Mouse (Mus musculus): ENCODE results near the gene Cep41. TPM values are rescaled to one million over a fixed set of nuclear protein-coding genes. Genes with fewer than 3 reads are reported as not detected.

Cep41 gene
- polyA plus RNA-seq, 1 experiment from 2014 or later, result 24.1 TPM

DNA sequence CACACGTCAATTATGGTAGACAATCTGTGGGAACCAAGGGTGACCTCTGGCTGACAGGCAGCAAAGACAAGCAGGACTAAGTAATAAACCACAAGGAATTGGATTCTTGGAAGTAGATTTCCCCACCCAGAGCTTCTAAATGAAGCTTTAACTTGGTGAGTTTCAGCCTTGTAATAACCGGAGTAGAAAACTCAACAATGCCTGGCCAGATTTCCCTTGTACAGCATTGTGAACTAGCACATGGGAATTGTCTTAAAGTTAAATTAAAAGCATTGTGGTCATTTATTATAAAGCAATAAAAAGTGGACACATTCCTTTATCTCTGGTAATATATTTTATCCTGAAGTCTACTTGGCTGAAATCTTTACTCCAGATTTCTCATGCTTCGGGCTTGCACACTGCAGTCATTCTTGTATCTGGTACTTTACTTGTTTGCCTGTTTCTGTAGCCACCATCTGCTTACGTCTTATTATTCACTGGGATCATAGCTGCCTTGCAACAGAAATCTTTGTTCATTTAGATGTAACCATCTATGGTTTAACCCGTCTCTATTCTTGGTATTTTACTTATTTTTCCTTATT, 21.4 kb upstream of the Cep41 start:
- Histone ChIP-seq H3K4me3 (ENCODE audit: low read depth, low read length) (no peak overlapping the region), H3K4me1 (replicated peaks; ENCODE audit: control insufficient read depth, insufficient read depth, low read length) (no peaks in the 10 kb centered on the region), H3K9me3 (ENCODE audit: control insufficient read depth, low read length) (no peaks in the 10 kb centered on the region), H3K4me2 (ENCODE audit: low read depth, low read length, severe bottlenecking) (no peak overlapping the region), H3K36me3 (ENCODE audit: control insufficient read depth, insufficient read depth, low read length) (no peaks in the 10 kb centered on the region), H3K27me3 (ENCODE audit: control insufficient read depth, insufficient read depth, low read length) (no peaks in the 10 kb centered on the region), H3K9ac (ENCODE audit: low read length) (no peak overlapping the region), H3K27ac (ENCODE audit: low read depth, low read length) (no peak overlapping the region)
- WGBS, result 85% methylated on average over 5 of the region's 5 CpGs
- ATAC-seq (replicated peaks; ENCODE audit: low FRiP score) (no peak), DNase-seq (ENCODE audit: low spot score) (no peak)

DNA sequence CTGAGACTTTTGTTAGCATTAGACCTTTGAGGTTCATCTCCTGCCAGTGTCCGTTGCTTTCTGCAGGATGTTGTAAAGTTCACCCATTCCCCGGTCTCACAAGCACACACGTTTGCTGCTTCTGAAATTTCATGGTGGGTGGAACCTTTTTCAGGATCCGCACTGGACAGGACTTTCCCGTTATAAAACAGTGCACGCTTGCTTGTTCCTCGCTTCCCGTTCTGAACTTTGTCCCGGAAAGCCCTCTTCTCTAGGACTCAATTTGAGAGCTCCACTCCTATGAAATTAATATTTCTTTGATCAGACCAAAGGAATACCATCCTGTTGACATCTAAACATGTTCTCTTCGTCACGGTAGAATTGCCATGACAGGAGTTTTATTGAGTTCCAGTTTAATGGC, 20.3 kb upstream of the Cep41 start:
- Histone ChIP-seq H3K27ac (ENCODE audit: low read depth, low read length) (no peak overlapping the region), H3K36me3 (ENCODE audit: control insufficient read depth, insufficient read depth, low read length) (no peaks in the 10 kb centered on the region), H3K9ac (ENCODE audit: low read length) (no peak overlapping the region), H3K27me3 (ENCODE audit: control insufficient read depth, insufficient read depth, low read length) (no peaks in the 10 kb centered on the region), H3K4me3 (ENCODE audit: low read depth, low read length) (no peak overlapping the region), H3K4me2 (ENCODE audit: low read depth, low read length, severe bottlenecking) (no peak overlapping the region), H3K9me3 (ENCODE audit: control insufficient read depth, low read length) (no peaks in the 10 kb centered on the region), H3K4me1 (replicated peaks; ENCODE audit: control insufficient read depth, insufficient read depth, low read length) (peaks cover 2% of the 10 kb centered on the region; the same call in 1 of the 2 replicates)
- DNase-seq (ENCODE audit: low spot score) (no peak), ATAC-seq (replicated peaks; ENCODE audit: low FRiP score) (no peak)
- 95% methylated on average over 11 of the region's 11 CpGs for WGBS

DNA sequence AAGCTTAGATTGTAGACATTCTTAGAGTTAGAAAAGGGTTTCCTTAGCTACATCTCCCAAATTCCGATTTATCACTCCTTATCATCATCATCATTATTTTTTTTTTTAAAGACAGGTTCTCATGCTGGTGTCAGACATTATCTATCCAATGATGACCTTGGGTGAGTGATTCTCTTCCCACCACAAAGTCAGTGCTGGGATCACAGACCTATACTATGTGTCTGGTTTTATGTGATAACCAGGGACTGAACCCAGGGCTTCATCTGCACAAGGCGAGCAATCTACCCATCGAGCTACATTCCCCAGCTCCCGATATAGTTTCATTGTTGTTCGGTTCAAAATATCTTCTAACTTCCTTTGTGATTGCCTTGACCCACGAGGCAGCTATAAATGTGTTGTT, 19.9 kb upstream of the Cep41 start:
- H3K9ac ChIP-seq (ENCODE audit: low read length), result no peak overlapping the region
- H3K4me1 ChIP-seq (replicated peaks; ENCODE audit: control insufficient read depth, insufficient read depth, low read length), result peaks cover 2% of the 10 kb centered on the region; the same call in 1 of the 2 replicates
- no peaks in the 10 kb centered on the region for H3K36me3 ChIP-seq (ENCODE audit: control insufficient read depth, insufficient read depth, low read length)
- WGBS, result 95% methylated on average over 6 of the region's 6 CpGs
- no peak overlapping the region for H3K27ac ChIP-seq (ENCODE audit: low read depth, low read length)
- H3K9me3 ChIP-seq (ENCODE audit: control insufficient read depth, low read length), result no peaks in the 10 kb centered on the region
- H3K4me2 ChIP-seq (ENCODE audit: low read depth, low read length, severe bottlenecking), result no peak overlapping the region
- H3K27me3 ChIP-seq (ENCODE audit: control insufficient read depth, insufficient read depth, low read length), result no peaks in the 10 kb centered on the region
- DNase-seq (ENCODE audit: low spot score) (no peak), ATAC-seq (replicated peaks; ENCODE audit: low FRiP score) (no peak)
- no peak overlapping the region for H3K4me3 ChIP-seq (ENCODE audit: low read depth, low read length)

DNA sequence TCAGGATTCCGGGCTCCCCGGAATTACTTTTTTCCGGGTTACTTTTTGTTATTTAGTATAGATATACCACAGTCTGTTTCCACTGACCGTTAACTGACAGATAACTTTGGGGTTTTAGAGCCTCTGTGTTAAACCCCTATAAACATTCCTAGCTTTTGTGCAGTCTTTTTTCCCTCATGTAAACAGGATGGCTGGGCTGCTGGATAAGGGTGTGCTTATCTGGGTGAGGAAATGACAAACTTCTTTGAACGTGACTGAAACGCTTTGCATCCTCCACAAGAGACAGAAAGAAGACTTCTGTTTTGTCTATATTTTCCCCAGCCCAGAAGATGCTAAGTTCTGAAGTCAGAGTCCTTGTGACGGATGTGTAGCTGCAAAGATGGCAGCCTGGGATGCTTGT, 18.9 kb upstream of the Cep41 start:
- H3K9ac ChIP-seq (ENCODE audit: low read length), result no peak overlapping the region
- H3K27me3 ChIP-seq (ENCODE audit: control insufficient read depth, insufficient read depth, low read length), result no peaks in the 10 kb centered on the region
- H3K36me3 ChIP-seq (ENCODE audit: control insufficient read depth, insufficient read depth, low read length), result no peaks in the 10 kb centered on the region
- H3K4me3 ChIP-seq (ENCODE audit: low read depth, low read length), result no peak overlapping the region
- H3K4me2 ChIP-seq (ENCODE audit: low read depth, low read length, severe bottlenecking), result no peak overlapping the region
- DNase-seq (ENCODE audit: low spot score), result no peak
- ATAC-seq (replicated peaks; ENCODE audit: low FRiP score), result no peak
- no peaks in the 10 kb centered on the region for H3K9me3 ChIP-seq (ENCODE audit: control insufficient read depth, low read length)
- H3K4me1 ChIP-seq (replicated peaks; ENCODE audit: control insufficient read depth, insufficient read depth, low read length), result peaks cover 2% of the 10 kb centered on the region
- WGBS, result 74% methylated on average over 7 of the region's 7 CpGs
- H3K27ac ChIP-seq (ENCODE audit: low read depth, low read length), result no peak overlapping the region

DNA sequence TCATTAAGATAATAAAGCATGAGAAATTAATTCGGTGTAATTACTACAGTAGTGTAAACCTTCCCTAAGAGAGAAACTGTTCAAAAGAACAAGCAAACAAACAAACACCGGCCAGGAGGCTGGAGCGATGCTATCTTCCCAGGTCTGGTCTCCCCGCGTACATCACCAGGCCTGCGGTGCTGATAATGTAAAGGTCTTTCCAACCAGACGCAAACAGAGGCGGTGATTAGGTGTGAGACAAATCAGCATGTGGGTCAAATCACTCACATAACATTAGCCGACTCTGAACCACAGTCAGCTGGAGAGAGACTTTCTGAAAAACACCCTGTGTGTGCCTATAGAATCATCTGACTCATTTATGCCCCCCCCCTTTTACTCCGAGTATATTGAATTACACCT, 17.8 kb upstream of the Cep41 start:
- DNase-seq (ENCODE audit: low spot score) (no peak), ATAC-seq (replicated peaks; ENCODE audit: low FRiP score) (no peak)
- no peaks in the 10 kb centered on the region for H3K27me3 ChIP-seq (ENCODE audit: control insufficient read depth, insufficient read depth, low read length)
- H3K36me3 ChIP-seq (ENCODE audit: control insufficient read depth, insufficient read depth, low read length), result no peaks in the 10 kb centered on the region
- no peaks in the 10 kb centered on the region for H3K9me3 ChIP-seq (ENCODE audit: control insufficient read depth, low read length)
- H3K4me1 ChIP-seq (replicated peaks; ENCODE audit: control insufficient read depth, insufficient read depth, low read length), result peaks cover 4% of the 10 kb centered on the region
- WGBS, result 76% methylated on average over 10 of the region's 10 CpGs
- H3K27ac ChIP-seq (ENCODE audit: low read depth, low read length), result no peak overlapping the region
- no peak overlapping the region for H3K4me2 ChIP-seq (ENCODE audit: low read depth, low read length, severe bottlenecking)
- no peak overlapping the region for H3K4me3 ChIP-seq (ENCODE audit: low read depth, low read length)
- H3K9ac ChIP-seq (ENCODE audit: low read length), result no peak overlapping the region

DNA sequence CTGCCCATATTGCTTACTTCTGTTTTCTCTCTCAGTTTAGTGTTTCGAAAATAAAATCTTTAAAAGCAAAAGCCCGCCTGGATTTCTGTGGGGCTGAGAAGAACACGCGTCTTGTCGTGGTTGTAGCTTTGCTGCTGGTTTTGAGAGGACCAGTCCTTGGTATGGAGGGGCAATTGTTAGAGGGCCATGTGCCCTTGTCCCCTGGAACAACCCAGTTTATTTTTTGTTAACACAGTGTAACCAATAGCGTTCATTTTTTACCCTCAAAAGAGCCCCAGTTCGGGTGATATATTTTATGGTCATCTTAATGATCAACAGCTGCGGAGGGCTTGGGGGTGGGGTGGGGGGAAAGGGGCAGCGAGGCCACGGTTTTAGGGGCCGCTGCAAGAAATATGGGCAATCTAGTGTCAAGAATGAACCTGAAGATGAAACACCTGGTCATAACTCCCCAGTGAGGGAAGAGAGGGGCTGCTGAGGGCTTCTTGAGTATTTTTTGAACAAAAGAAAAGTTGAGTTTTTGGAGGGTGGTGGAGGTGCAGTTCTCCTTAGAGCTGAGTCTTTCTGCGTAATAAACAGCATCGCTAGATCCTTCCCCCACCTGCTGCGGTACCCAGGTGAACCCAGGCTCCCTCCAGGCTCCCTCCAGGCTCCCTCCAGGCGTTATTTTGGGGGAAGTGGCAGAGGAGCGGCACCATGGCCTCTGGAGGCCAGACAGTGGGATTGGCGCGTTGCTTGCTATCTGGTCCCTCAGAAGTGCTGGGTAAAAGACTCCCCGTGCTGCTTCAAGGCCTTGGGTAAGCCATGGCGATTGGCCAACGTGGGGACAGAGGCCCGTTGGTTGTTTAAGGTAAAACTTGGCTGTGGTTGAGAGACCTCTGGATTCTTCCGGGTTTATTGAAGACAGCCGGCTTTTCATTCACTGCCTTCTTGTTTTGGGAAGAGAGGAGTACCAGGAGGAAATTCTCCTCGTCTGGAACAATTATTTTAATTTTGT, 17.1 kb upstream of the Cep41 start:
- no peak overlapping the region for H3K27ac ChIP-seq (ENCODE audit: low read depth, low read length)
- 70% methylated on average over 25 of the region's 25 CpGs for WGBS
- no peak overlapping the region for H3K4me3 ChIP-seq (ENCODE audit: low read depth, low read length)
- no peak overlapping the region for H3K4me2 ChIP-seq (ENCODE audit: low read depth, low read length, severe bottlenecking)
- no peaks in the 10 kb centered on the region for H3K36me3 ChIP-seq (ENCODE audit: control insufficient read depth, insufficient read depth, low read length)
- H3K27me3 ChIP-seq (ENCODE audit: control insufficient read depth, insufficient read depth, low read length), result no peaks in the 10 kb centered on the region
- H3K4me1 ChIP-seq (replicated peaks; ENCODE audit: control insufficient read depth, insufficient read depth, low read length), result peaks cover 4% of the 10 kb centered on the region
- ATAC-seq (replicated peaks; ENCODE audit: low FRiP score) (no peak), DNase-seq (ENCODE audit: low spot score) (no peak)
- no peak overlapping the region for H3K9ac ChIP-seq (ENCODE audit: low read length)
- H3K9me3 ChIP-seq (ENCODE audit: control insufficient read depth, low read length), result no peaks in the 10 kb centered on the region

DNA sequence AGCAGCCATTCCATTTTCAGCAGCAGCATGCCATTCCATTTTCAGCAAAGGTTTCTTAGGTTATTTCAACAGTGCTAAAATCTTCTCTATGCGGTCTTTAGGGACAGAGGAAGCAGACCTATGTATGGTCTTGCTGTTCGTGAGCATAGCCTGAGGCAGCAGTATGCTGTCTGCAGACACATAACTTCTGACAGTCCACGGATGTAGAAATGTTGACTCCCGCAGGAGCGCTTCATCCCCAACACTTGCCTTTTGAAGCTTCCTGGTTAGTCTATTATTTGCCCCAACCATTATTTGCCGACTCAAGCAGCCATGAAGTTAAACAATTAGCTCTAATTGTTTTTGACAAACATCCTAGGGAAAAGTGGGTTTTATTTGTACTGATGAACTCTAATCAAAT, 15.6 kb upstream of the Cep41 start:
- DNase-seq (ENCODE audit: low spot score) (no peak), ATAC-seq (replicated peaks; ENCODE audit: low FRiP score) (no peak)
- 17% methylated on average over 6 of the region's 6 CpGs for WGBS
- Histone ChIP-seq H3K36me3 (ENCODE audit: control insufficient read depth, insufficient read depth, low read length) (no peaks in the 10 kb centered on the region), H3K9ac (ENCODE audit: low read length) (no peak overlapping the region), H3K27me3 (ENCODE audit: control insufficient read depth, insufficient read depth, low read length) (no peaks in the 10 kb centered on the region), H3K4me1 (replicated peaks; ENCODE audit: control insufficient read depth, insufficient read depth, low read length) (peaks cover 4% of the 10 kb centered on the region), H3K4me2 (ENCODE audit: low read depth, low read length, severe bottlenecking) (no peak overlapping the region), H3K4me3 (ENCODE audit: low read depth, low read length) (no peak overlapping the region), H3K9me3 (ENCODE audit: control insufficient read depth, low read length) (no peaks in the 10 kb centered on the region), H3K27ac (ENCODE audit: low read depth, low read length) (no peak overlapping the region)

DNA sequence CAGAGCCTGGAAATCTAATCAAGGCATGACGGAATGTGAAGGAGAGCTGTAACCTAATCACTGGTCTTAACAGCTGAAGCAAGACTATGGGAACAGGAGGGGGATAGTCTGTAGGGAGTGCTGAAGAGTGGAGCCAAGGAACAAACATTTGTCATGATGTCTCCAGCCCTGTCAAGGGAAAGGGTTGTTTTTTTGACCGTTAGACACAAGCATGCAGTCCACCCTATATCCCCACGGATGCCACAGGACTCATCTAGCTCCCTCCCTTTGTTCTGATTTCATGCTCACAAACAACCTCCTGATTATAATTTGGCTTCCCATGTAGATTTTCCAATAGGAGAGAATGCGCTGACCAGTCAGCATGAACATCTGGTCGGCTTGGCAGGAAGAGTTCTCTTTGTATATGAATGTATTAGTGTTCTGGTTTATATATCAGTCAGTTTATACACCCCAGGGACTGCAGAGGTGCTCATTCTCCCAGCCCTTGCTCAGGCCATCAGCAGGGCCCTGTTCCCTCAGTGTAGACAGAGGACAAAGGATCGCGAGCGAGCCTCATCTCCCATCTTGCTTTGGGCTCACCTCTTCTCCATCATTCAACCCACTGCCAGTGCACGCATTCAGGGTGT, 10.5 kb upstream of the Cep41 start:
- H3K36me3 ChIP-seq (ENCODE audit: control insufficient read depth, insufficient read depth, low read length), result no peaks in the 10 kb centered on the region
- ATAC-seq (replicated peaks; ENCODE audit: low FRiP score), result no peak
- WGBS, result 92% methylated on average over 9 of the region's 9 CpGs
- no peak overlapping the region for H3K4me3 ChIP-seq (ENCODE audit: low read depth, low read length)
- H3K27me3 ChIP-seq (ENCODE audit: control insufficient read depth, insufficient read depth, low read length), result no peaks in the 10 kb centered on the region
- H3K4me2 ChIP-seq (ENCODE audit: low read depth, low read length, severe bottlenecking), result no peak overlapping the region
- peaks cover 2% of the 10 kb centered on the region for H3K4me1 ChIP-seq (replicated peaks; ENCODE audit: control insufficient read depth, insufficient read depth, low read length)
- no peak overlapping the region for H3K9ac ChIP-seq (ENCODE audit: low read length)
- no peak for DNase-seq (ENCODE audit: low spot score)
- H3K9me3 ChIP-seq (ENCODE audit: control insufficient read depth, low read length), result no peaks in the 10 kb centered on the region
- H3K27ac ChIP-seq (ENCODE audit: low read depth, low read length), result no peak overlapping the region
